Mouse (Mus musculus) left cerebral cortex, postnatal 25 days (tissue): Measurements from ENCODE around the gene Olfr1065. TPM values are rescaled to one million over a fixed set of nuclear protein-coding genes. Genes with fewer than 3 reads are reported as not detected.
A peak's percentile ranks its signal among the peaks of the same experiment; 100 is the strongest.
"Not testable (repeated sequence)": the region's sequence is repeated elsewhere in the genome, so short reads cannot be mapped to it uniquely, and the experiment has no call there.

Source experiments
- DNase-seq, 2 experiments: peaks; one replicate each; pipeline ENCODE4 v3.0.0; 2022; ENCODE audit warnings: low spot score in 2 of 2, mixed read lengths in 1 of 2
- intact Hi-C: fragments of 180-260 bp; cut with DNase I; formaldehyde crosslinking; loops from one replicate; pipeline ENCODE4 v1.15.1; 2025
- total RNA-seq, 2 experiments: library from RNA; stranded (reverse); gene quantifications; 2 replicates each; pipeline ENCODE4 v1.2.3; 2021

Gene Olfr1065
- not detected for total RNA-seq

DNA sequence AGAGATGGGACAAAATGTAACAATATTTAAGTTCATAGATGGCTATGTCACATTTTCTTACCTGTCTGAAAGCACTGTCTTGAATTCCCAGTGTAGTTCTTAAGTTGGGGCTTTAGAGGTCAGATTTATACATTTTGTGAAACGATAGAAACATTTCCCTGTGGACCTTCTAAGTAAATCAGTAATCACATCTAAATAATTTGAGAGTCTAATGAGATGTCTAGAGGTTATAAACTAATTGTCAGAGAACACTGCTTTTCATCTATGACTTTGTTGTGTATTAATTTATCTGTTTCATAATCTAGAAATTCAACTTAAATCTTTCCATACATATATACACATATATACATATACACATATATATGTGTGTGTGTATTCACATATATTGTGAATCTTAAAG, at the start of gene Olfr1065:
TSS of gene Olfr1065 (minus strand) at position 101 of the 400 bp plus-strand sequence.
- intact Hi-C loops, result not testable (repeated sequence)

GRCm38 (mm10) chr2:86487286-86487685, 36.9 kb upstream of the Olfr1065 start, which contains the start of gene Olfr228:
TSS of gene Olfr228 (minus strand) at chr2:86487386.
- DNase-seq, result no peak
- intact Hi-C loops, result no loop called here

More for the DNA sequence above, at the start of gene Olfr1065:
- not testable (repeated sequence) for DNase-seq

GRCm38 (mm10) chr2:86464442-86465109, 14.2 kb upstream of the Olfr1065 start:
- DNase-seq, result peak; percentile 35 to 56
- intact Hi-C loops, result loop anchor here (2.0 kb wide), 2 partner anchors 740 to 1342 kb away; no protein-coding TSS in a partner anchor

DNA sequence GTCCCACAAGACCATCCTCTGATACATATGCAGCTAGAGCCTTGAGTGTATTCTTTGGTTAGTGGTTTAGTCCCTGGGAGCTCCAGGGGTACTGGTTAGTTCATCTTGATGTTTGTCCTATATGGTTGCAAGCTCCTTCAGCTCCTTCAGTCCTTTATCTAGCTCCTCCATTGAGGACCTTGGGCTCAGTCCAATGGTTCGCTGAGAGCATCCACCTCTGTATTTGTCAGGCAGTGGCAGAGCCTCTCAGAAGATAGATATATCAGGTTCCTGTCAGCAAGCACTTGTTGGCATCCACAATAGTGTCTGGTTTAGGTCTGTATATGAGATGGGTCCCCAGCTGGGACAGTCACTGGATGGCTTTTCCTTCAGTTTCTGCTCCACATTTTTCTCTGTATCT, 10.0 kb upstream of the Olfr1065 start:
- intact Hi-C loops, result no loop called here
- DNase-seq, result no peak

DNA sequence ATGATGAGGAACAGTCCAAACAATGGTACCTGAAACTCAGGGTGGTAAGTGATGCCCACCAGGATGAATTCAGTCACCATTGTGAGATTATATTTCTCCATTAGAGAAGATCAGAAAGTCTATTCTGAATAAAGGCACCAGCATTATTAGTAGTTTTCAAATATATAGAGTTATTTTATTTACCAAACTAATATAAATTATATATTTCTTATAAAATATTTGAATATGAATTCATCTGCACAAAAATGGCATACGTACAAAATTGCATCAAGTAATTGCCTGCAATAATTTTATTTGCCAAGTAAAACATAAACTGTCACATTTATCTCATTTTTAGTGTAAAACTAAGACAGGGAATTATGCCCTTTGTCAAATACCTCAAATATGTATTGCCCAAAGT, 5.8 kb upstream of the Olfr1065 start, which contains the start of gene Olfr1066:
TSS of gene Olfr1066 (minus strand) at position 101 of the 400 bp plus-strand sequence.
- intact Hi-C loops, result no loop called here
- DNase-seq, result no peak

- intact Hi-C loops, DNase-seq: not testable (repeated sequence)
These were observed 8.3 kb downstream of the Olfr1065 start for GRCm38 (mm10) chr2:86442101-86442500.

DNA sequence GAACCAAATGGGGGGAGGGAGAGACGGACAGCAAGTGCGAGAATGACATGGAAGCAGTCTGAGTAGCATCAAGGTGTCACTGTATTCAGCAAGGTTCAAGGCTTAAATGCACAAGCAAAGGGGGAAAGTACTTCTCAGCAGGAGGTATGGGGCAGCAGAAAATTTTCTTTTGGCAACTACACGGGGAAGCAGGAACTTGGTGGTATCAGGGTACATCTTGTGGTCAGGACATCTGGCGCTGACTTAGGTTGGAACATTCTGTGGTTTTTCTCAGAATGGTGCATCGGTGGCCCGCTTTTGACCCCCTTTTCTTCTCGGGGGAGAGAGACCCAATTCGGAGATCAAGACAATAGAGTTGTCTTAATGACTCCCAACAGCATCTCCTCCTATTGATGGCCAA, 21.9 kb downstream of the Olfr1065 start:
- DNase-seq, intact Hi-C loops: not testable (repeated sequence)

DNA sequence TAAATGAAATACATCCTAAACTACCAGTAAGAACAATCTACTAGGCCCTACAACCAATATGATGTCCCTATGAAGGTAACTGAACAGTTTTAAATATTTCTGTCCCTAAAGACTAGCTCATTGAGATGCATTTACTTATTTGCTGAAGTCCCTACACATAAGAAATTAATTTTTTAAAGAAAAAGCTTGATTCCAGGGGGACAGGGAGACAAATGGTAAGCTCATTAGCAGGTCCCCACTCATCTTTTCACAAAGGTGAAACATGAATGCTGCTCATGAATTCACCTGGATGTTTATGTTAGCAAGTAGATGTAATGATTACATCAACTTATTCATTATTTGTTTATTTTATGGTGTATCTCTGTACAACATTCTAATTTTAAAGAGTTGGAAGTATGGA, 23.7 kb downstream of the Olfr1065 start, which contains the start of gene Olfr1062:
TSS of gene Olfr1062 (minus strand) at position 101 of the 400 bp plus-strand sequence.
- DNase-seq, intact Hi-C loops: not testable (repeated sequence)

- intact Hi-C loops, result no loop called here
- DNase-seq, result no peak
These were observed 36.4 kb downstream of the Olfr1065 start, which contains the start of gene Olfr1061 for GRCm38 (mm10) chr2:86413950-86414349. TSS of gene Olfr1061 (minus strand) at chr2:86414050.

GRCm38 (mm10) chr2:86395114-86395513, 55.3 kb downstream of the Olfr1065 start:
- intact Hi-C loops, result no loop called here
- DNase-seq, result no peak

Other genes starting within 250 kb of the Olfr1065 start
- not detected for gene Olfr1045, start 247.6 kb downstream of the Olfr1065 start, total RNA-seq
- gene Olfr1046, start 231.3 kb downstream of the Olfr1065 start, total RNA-seq, result not detected
- not detected for gene Olfr1047, start 219.2 kb downstream of the Olfr1065 start, total RNA-seq
- gene Olfr1048, start 210.3 kb downstream of the Olfr1065 start, total RNA-seq, result not detected
- not detected for gene Olfr1049, start 192.3 kb downstream of the Olfr1065 start, total RNA-seq
- gene Olfr1051, start 171.5 kb downstream of the Olfr1065 start, total RNA-seq, result not detected
- gene Olfr1052, start 158.1 kb downstream of the Olfr1065 start, total RNA-seq, result not detected
- not detected for gene Olfr1053, start 135.3 kb downstream of the Olfr1065 start, total RNA-seq
- gene Olfr1054, start 115.2 kb downstream of the Olfr1065 start, total RNA-seq, result not detected
- not detected for gene Olfr1055, start 100.3 kb downstream of the Olfr1065 start, total RNA-seq
- not detected for gene Olfr1056, start 88.1 kb downstream of the Olfr1065 start, total RNA-seq
- gene Olfr1057, start 72.2 kb downstream of the Olfr1065 start, total RNA-seq, result not detected
- gene Olfr1058, start 62.0 kb downstream of the Olfr1065 start, total RNA-seq, result not detected
- not detected for gene Olfr1061, start 36.5 kb downstream of the Olfr1065 start, total RNA-seq
- not detected for gene Olfr1062, start 23.8 kb downstream of the Olfr1065 start, total RNA-seq
- not detected for gene Olfr1066, start 5.7 kb upstream of the Olfr1065 start, total RNA-seq
- not detected for gene Olfr228, start 36.8 kb upstream of the Olfr1065 start, total RNA-seq
- gene Olfr1076, start 57.9 kb upstream of the Olfr1065 start, total RNA-seq, result not detected
- not detected for gene Olfr1079, start 91.9 kb upstream of the Olfr1065 start, total RNA-seq
- not detected for gene Olfr1080, start 107.6 kb upstream of the Olfr1065 start, total RNA-seq
- not detected for gene Olfr1082, start 148.4 kb upstream of the Olfr1065 start, total RNA-seq
- not detected for gene Olfr1084, start 189.1 kb upstream of the Olfr1065 start, total RNA-seq
- gene Olfr1085, start 211.4 kb upstream of the Olfr1065 start, total RNA-seq, result not detected
- gene Olfr1086, start 229.5 kb upstream of the Olfr1065 start, total RNA-seq, result not detected
- gene Olfr1087, start 247.8 kb upstream of the Olfr1065 start, total RNA-seq, result not detected